Mouse (Mus musculus): ENCODE measurements at regions not wholly inside any gene's neighbourhood (a gene's known extent, or its start where the extent isn't known, plus 50 kb on each side); places are given as distances from the start of the nearest gene placed in this dataset.

DNA sequence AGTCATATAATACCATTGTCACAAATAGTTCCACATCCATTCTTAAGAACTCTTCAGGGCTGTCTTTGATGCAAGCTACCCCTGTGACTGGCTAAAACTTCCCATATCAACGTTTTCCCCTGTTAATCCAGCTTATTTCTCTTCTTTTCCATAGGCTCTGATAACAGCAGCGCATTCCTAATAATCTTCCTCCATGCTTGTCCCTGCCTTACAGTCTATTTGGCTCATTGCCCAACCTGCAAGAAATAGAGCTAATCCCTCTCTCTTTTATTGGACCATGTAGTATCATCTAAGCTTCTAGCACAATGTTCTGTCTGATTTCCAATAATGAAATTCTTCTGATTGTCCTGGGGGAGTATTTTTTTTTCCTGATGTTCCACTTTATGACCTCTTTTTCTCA is 573.1 kb downstream of the Lmo7 start:
- H3K9me3 ChIP-seq (ENCODE audit: low read length): no peaks in the 10 kb centered on the region
- no peaks in the 10 kb centered on the region for H3K27me3 ChIP-seq (ENCODE audit: insufficient read depth, low read length)
- H3K9ac ChIP-seq (replicated peaks; ENCODE audit: low read length): no peak overlapping the region
- no peak overlapping the region for H3K4me2 ChIP-seq (ENCODE audit: low read depth, low read length)
- ATAC-seq (no peak), DNase-seq (ENCODE audit: low spot score) (peak; percentile 29)
- no peak for TF ChIP-seq CTCF (IDR thresholded peaks at IDR 0.05; ENCODE audit: low read depth)
- no peak overlapping the region for H3K4me3 ChIP-seq (ENCODE audit: low read length)
- 77% methylated on average over 2 of the region's 2 CpGs for WGBS
- H3K4me1 ChIP-seq (ENCODE audit: insufficient read depth, low read length): no peaks in the 10 kb centered on the region; the same call in 1 of the 2 replicates
- H3K27ac ChIP-seq: no peak overlapping the region
- no peaks in the 10 kb centered on the region for H3K36me3 ChIP-seq (ENCODE audit: insufficient read depth, low read length)

DNA sequence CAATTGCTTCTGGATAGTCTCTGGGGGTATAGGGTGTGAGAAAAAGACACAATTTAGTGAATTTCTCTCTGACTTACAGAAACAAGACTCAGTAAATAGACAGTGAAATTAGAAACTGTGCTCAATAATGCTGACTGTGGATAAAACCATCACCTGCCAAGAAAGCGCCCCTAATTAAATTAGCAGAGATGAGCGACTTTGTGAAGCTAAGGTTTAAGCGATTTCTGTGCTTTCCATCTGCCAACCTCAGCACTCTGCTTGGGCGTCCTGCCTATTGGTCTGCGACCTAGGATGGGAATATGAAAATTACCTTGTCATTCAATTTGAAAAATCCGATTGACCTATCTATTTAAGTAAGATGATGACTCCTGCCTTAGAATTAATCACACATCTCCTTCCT is 570.5 kb downstream of the Lmo7 start:
- DNase-seq (ENCODE audit: low spot score): peak; percentile 57

GRCm38 (mm10) chr14:102291361-102291760 is 561.6 kb downstream of the Lmo7 start:
- H3K36me3 ChIP-seq (ENCODE audit: insufficient read depth, low read length): no peaks in the 10 kb centered on the region
- H3K27me3 ChIP-seq (ENCODE audit: insufficient read depth, low read length): no peaks in the 10 kb centered on the region
- ATAC-seq (no peak), DNase-seq (ENCODE audit: low spot score) (no peak)
- WGBS: 36% methylated on average over 1 of the region's 1 CpGs
- H3K9me3 ChIP-seq (ENCODE audit: low read length): no peaks in the 10 kb centered on the region
- H3K4me3 ChIP-seq (ENCODE audit: low read length): no peak overlapping the region
- H3K9ac ChIP-seq (replicated peaks; ENCODE audit: low read length): no peak overlapping the region
- TF ChIP-seq CTCF (IDR thresholded peaks at IDR 0.05; ENCODE audit: low read depth): no peak
- no peaks in the 10 kb centered on the region for H3K4me1 ChIP-seq (ENCODE audit: insufficient read depth, low read length)
- H3K27ac ChIP-seq: no peak overlapping the region
- H3K4me2 ChIP-seq (ENCODE audit: low read depth, low read length): no peak overlapping the region

More for the DNA sequence above, 570.5 kb downstream of the Lmo7 start:
- no peak overlapping the region for H3K4me2 ChIP-seq (ENCODE audit: low read depth, low read length)
- no peaks in the 10 kb centered on the region for H3K27me3 ChIP-seq (ENCODE audit: insufficient read depth, low read length)
- H3K27ac ChIP-seq: no peak overlapping the region
- 58% methylated on average over 6 of the region's 6 CpGs for WGBS
- no peaks in the 10 kb centered on the region for H3K36me3 ChIP-seq (ENCODE audit: insufficient read depth, low read length)
- H3K4me1 ChIP-seq (ENCODE audit: insufficient read depth, low read length): no peaks in the 10 kb centered on the region
- ATAC-seq: no peak
- H3K4me3 ChIP-seq (ENCODE audit: low read length): no peak overlapping the region
- H3K9me3 ChIP-seq (ENCODE audit: low read length): no peaks in the 10 kb centered on the region
- no peak overlapping the region for H3K9ac ChIP-seq (replicated peaks; ENCODE audit: low read length)
- TF ChIP-seq CTCF (IDR thresholded peaks at IDR 0.05; ENCODE audit: low read depth): no peak

- Histone ChIP-seq H3K4me1 (ENCODE audit: insufficient read depth, low read length) (no peaks in the 10 kb centered on the region), H3K9me3 (ENCODE audit: low read length) (no peaks in the 10 kb centered on the region), H3K4me2 (ENCODE audit: low read depth, low read length) (no peak overlapping the region), H3K36me3 (ENCODE audit: insufficient read depth, low read length) (no peaks in the 10 kb centered on the region), H3K27ac (no peak overlapping the region), H3K27me3 (ENCODE audit: insufficient read depth, low read length) (no peaks in the 10 kb centered on the region), H3K9ac (replicated peaks; ENCODE audit: low read length) (no peak overlapping the region), H3K4me3 (ENCODE audit: low read length) (no peak overlapping the region)
- no peak for ATAC-seq
- no peak for TF ChIP-seq CTCF (IDR thresholded peaks at IDR 0.05; ENCODE audit: low read depth)
- peak; percentile 9 for DNase-seq (ENCODE audit: low spot score)
- 24% methylated on average over 5 of the region's 5 CpGs for WGBS
Observed at GRCm38 (mm10) chr14:102250076-102250475, 520.3 kb downstream of the Lmo7 start.

- Histone ChIP-seq H3K4me1 (ENCODE audit: insufficient read depth, low read length) (no peaks in the 10 kb centered on the region), H3K9me3 (ENCODE audit: low read length) (no peaks in the 10 kb centered on the region), H3K4me2 (ENCODE audit: low read depth, low read length) (no peak overlapping the region), H3K9ac (replicated peaks; ENCODE audit: low read length) (no peak overlapping the region), H3K36me3 (ENCODE audit: insufficient read depth, low read length) (no peaks in the 10 kb centered on the region), H3K4me3 (ENCODE audit: low read length) (no peak overlapping the region), H3K27ac (no peak overlapping the region), H3K27me3 (ENCODE audit: insufficient read depth, low read length) (no peaks in the 10 kb centered on the region)
- 76% methylated on average over 2 of the region's 2 CpGs for WGBS
- TF ChIP-seq CTCF (IDR thresholded peaks at IDR 0.05; ENCODE audit: low read depth): no peak
- ATAC-seq: no peak
- DNase-seq (ENCODE audit: low spot score): no peak
Observed at GRCm38 (mm10) chr14:102248581-102248980, 518.8 kb downstream of the Lmo7 start.

- no peaks in the 10 kb centered on the region for H3K36me3 ChIP-seq (ENCODE audit: insufficient read depth, low read length)
- no peaks in the 10 kb centered on the region for H3K9me3 ChIP-seq (ENCODE audit: low read length)
- no peaks in the 10 kb centered on the region for H3K4me1 ChIP-seq (ENCODE audit: insufficient read depth, low read length)
- H3K4me3 ChIP-seq (ENCODE audit: low read length): no peak overlapping the region
- H3K9ac ChIP-seq (replicated peaks; ENCODE audit: low read length): no peak overlapping the region
- WGBS: 31% methylated on average over 5 of the region's 5 CpGs
- H3K4me2 ChIP-seq (ENCODE audit: low read depth, low read length): no peak overlapping the region
- no peak for TF ChIP-seq CTCF (IDR thresholded peaks at IDR 0.05; ENCODE audit: low read depth)
- ATAC-seq (no peak), DNase-seq (ENCODE audit: low spot score) (peak; percentile 36)
- H3K27ac ChIP-seq: no peak overlapping the region
- no peaks in the 10 kb centered on the region for H3K27me3 ChIP-seq (ENCODE audit: insufficient read depth, low read length)
Observed at GRCm38 (mm10) chr14:102248023-102248422, 518.3 kb downstream of the Lmo7 start.

DNA sequence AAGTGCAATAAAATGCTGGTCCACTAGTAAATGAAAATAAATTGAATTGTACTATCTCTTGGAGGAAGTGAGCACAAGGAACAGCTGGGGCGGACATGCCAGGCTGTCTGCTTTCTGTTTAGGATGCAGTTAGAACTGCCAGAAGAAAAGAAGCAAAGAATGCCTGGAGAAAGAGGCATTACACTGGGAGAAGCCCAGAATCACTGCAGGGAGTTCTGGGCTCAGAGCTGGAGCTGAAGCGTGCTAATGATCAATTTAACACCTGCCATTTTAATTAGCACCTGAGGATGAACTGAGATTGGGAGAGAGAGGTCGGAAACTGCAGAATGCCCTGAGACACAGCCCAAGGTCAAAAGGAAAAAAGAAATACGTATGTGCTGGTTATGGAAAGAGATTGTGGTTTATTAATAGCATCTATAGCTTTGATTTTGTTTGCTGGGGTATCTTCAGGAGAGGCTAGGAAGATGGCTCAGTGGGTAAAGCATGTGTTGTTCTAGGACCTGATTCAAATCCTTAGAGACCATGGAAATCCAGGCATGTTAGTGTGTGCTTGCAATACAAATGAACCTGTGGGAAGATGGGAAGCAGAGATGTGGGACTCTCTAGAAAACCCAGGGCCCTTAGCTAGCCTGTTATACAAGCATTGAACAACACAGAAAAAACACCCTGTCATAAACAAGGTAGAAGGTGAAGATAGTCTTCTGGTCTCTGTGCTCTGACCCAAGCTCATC is 514.2 kb downstream of the Lmo7 start:
- WGBS: 39% methylated on average over 4 of the region's 4 CpGs
- H3K4me2 ChIP-seq (ENCODE audit: low read depth, low read length): no peak overlapping the region
- no peak overlapping the region for H3K27ac ChIP-seq
- no peaks in the 10 kb centered on the region for H3K4me1 ChIP-seq (ENCODE audit: insufficient read depth, low read length)
- ATAC-seq (peak; percentile 59), DNase-seq (ENCODE audit: low spot score) (peak; percentile 47)
- no peaks in the 10 kb centered on the region for H3K36me3 ChIP-seq (ENCODE audit: insufficient read depth, low read length)
- H3K9me3 ChIP-seq (ENCODE audit: low read length): no peaks in the 10 kb centered on the region
- H3K4me3 ChIP-seq (ENCODE audit: low read length): no peak overlapping the region
- no peak overlapping the region for H3K9ac ChIP-seq (replicated peaks; ENCODE audit: low read length)
- no peak for TF ChIP-seq CTCF (IDR thresholded peaks at IDR 0.05; ENCODE audit: low read depth)
- H3K27me3 ChIP-seq (ENCODE audit: insufficient read depth, low read length): no peaks in the 10 kb centered on the region

Data from hindbrain, postnatal 0 days (tissue).